Mouse (Mus musculus) thymus, adult 2 months (tissue): ENCODE measurements around the gene Glrx5. TPM values are rescaled to one million over a fixed set of nuclear protein-coding genes. Genes with fewer than 3 reads are reported as not detected.

Experiments used
- DNase-seq: peaks from one replicate; pipeline ENCODE4 v3.0.0; 2021
- H3K27ac ChIP-seq: fragments of 200-500 bp; 2 replicates; pipeline ENCODE4 v1.5.1; 2012; ENCODE audit warnings: low read length, control low read depth; ENCODE audit not compliant: control insufficient read depth, insufficient read depth
- H3K27me3 ChIP-seq: fragments of 200-500 bp; 2 replicates; pipeline ENCODE4 v1.6.1; 2012; ENCODE audit warnings: mild to moderate bottlenecking, low read length, moderate library complexity, mixed read lengths; ENCODE audit not compliant: control insufficient read depth, insufficient read depth
- H3K36me3 ChIP-seq: fragments of 200-500 bp; 2 replicates; pipeline ENCODE4 v1.6.1; 2012; ENCODE audit warnings: mild to moderate bottlenecking, low read length, moderate library complexity; ENCODE audit not compliant: control insufficient read depth, insufficient read depth
- H3K4me1 ChIP-seq: fragments of 200-500 bp; replicated peaks from 2 replicates; pipeline ENCODE4 v1.6.1; 2012; ENCODE audit warnings: low read length; ENCODE audit not compliant: control insufficient read depth, insufficient read depth
- H3K4me3 ChIP-seq: fragments of 200-500 bp; 2 replicates; pipeline ENCODE4 v1.5.1; 2012; ENCODE audit warnings: mild to moderate bottlenecking, low read length, control low read depth, moderate library complexity; ENCODE audit not compliant: control insufficient read depth, insufficient read depth
- CTCF ChIP-seq: fragments of 200-500 bp; IDR thresholded peaks from 2 replicates; pipeline ENCODE4 v1.5.1; 2012; ENCODE audit warnings: mild to moderate bottlenecking, control low read depth, low read length, moderate library complexity, borderline replicate concordance; ENCODE audit not compliant: control insufficient read depth, poor library complexity, insufficient read depth; ENCODE audit errors: extremely low read depth
- POLR2A ChIP-seq: fragments of 200-500 bp; IDR thresholded peaks from 2 replicates; pipeline ENCODE4 v1.6.1; 2012; ENCODE audit warnings: mild to moderate bottlenecking, low read length, control low read depth, moderate library complexity; ENCODE audit not compliant: control insufficient read depth, poor library complexity, insufficient read depth; ENCODE audit errors: extremely low read depth
- WGBS: fragments of 180-500 bp; shearing (Covaris S2); methylation state at CpG from one replicate; pipeline ENCODE4 v1.1.7; 2018; 5-methylcytosine and 5-hydroxymethylcytosine counted together
- polyA plus RNA-seq: library from polyadenylated mRNA; depleted of rRNA; stranded (reverse); fragments of >200 nt; gene quantifications from 2 replicates; pipeline ENCODE4 v1.2.3, GENCODE M21; 2012

Glrx5 gene
- polyA plus RNA-seq, 1 experiment: 66.6 TPM

DNA sequence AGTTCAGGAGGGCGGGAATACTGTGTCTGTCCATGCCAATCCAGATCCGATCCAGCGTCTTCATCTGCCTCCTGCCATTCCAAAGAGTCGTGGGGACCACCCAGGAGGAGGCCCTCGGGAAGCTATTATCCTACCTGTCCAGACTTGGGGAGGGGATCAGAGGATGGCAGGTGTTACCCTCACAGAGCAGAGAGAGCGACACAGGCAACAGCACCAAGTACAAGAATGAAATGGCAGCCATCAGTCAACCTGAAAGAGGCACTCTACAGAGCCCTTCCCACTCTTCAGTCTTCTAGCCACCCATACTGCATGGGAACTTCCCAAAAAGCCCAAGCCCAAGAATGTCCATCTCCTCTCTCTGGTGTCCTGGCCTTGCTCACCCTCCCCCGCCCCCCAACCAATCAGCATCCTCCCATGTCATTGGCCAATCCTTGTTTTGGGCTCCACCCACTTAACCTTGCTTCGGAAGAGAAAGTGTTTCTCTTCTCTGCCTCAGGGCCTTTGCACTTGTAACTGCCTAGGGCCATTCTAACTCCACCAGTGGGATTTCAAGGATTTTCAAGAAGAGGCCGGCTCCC lies 22.2 kb upstream of the Glrx5 start:
- peak overlapping the region; percentile 80 for H3K4me3 ChIP-seq
- no peak for DNase-seq
- H3K27ac ChIP-seq: peak overlapping the region; percentile 32; the same call in 1 of the 2 replicates
- H3K4me1 ChIP-seq: peaks cover 54% of the 10 kb centered on the region
- 27% methylated on average over 9 of the region's 9 CpGs for WGBS
- no peak for TF ChIP-seq CTCF
- no peak for TF ChIP-seq POLR2A
- H3K27me3 ChIP-seq: no peaks in the 10 kb centered on the region
- no peaks in the 10 kb centered on the region for H3K36me3 ChIP-seq

- 94% methylated on average over 1 of the region's 1 CpGs for WGBS
- Histone ChIP-seq H3K4me3 (no peak overlapping the region), H3K27me3 (no peaks in the 10 kb centered on the region), H3K36me3 (no peaks in the 10 kb centered on the region), H3K4me1 (peaks cover 43% of the 10 kb centered on the region), H3K27ac (no peak overlapping the region)
- no peak for DNase-seq
- TF ChIP-seq CTCF: no peak
- no peak for TF ChIP-seq POLR2A
These were observed 20.9 kb upstream of the Glrx5 start for GRCm38 (mm10) chr12:105011589-105011988.

GRCm38 (mm10) chr12:105012314-105012713 lies 20.2 kb upstream of the Glrx5 start:
- no peak overlapping the region for H3K4me3 ChIP-seq
- H3K4me1 ChIP-seq: peaks cover 37% of the 10 kb centered on the region
- H3K27ac ChIP-seq: no peak overlapping the region
- TF ChIP-seq POLR2A: no peak
- TF ChIP-seq CTCF: no peak
- WGBS: 66% methylated on average over 4 of the region's 4 CpGs
- no peaks in the 10 kb centered on the region for H3K27me3 ChIP-seq
- DNase-seq: no peak
- no peaks in the 10 kb centered on the region for H3K36me3 ChIP-seq

DNA sequence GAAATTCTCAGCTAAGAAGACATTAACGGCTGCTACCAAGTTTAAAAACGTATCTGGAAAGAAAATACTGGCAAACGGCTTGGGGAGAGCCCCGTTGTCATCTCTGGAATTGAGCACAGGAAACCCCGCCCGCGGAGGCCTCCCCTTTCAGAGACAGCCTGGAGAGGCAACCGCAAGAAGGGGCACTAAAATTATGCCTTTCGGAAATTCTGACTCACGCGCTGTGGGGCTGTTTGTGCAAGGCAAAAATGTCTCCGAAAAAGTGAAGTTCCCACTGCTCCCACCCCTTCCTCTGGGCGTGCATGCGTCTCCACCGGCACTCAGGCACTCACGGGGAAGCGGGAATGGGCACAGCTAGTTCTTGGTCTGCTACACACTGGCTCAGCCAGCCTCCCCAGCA lies 19.4 kb upstream of the Glrx5 start:
- Histone ChIP-seq H3K4me1 (peaks cover 30% of the 10 kb centered on the region), H3K27ac (peak overlapping the region; percentile 71), H3K4me3 (peak overlapping the region; percentile 27), H3K36me3 (no peaks in the 10 kb centered on the region), H3K27me3 (no peaks in the 10 kb centered on the region)
- under 1% methylated on average over 17 of the region's 17 CpGs for whole genome bisulfite sequencing
- TF ChIP-seq POLR2A: no peak
- TF ChIP-seq CTCF: no peak
- DNase-seq: peak; percentile 86

DNA sequence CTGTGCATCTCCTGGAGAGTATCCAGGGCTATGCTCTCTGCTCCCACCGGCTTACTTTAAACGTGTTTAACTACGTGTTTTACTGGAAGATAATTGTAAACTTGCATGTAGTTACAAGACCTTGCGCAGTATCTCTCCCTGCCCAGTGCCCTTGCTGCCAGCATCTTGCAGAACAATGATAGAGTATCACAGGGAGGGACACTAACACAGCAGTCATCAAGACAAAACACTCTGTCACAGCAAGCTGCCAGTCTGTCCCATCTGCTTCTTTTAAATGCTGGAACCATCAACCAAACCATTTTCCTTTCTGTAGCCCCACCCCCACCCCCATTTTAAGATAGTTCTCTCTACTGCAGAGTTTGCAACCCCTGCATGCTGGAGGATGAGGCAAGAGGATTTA lies 16.3 kb upstream of the Glrx5 start:
- TF ChIP-seq CTCF (no peak), POLR2A (no peak)
- WGBS: 93% methylated on average over 4 of the region's 4 CpGs
- Histone ChIP-seq H3K36me3 (no peaks in the 10 kb centered on the region), H3K4me1 (peaks cover 30% of the 10 kb centered on the region), H3K27ac (no peak overlapping the region), H3K27me3 (no peaks in the 10 kb centered on the region), H3K4me3 (no peak overlapping the region)
- no peak for DNase-seq

- Histone ChIP-seq H3K27ac (no peak overlapping the region), H3K27me3 (no peaks in the 10 kb centered on the region), H3K36me3 (no peaks in the 10 kb centered on the region), H3K4me3 (no peak overlapping the region), H3K4me1 (peaks cover 34% of the 10 kb centered on the region)
- no peak for DNase-seq
- TF ChIP-seq POLR2A: no peak
- TF ChIP-seq CTCF: no peak
- WGBS: 97% methylated on average over 10 of the region's 10 CpGs
These were observed 15.8 kb upstream of the Glrx5 start for GRCm38 (mm10) chr12:105016639-105017038.

- no peak for DNase-seq
- no peaks in the 10 kb centered on the region for H3K36me3 ChIP-seq
- H3K4me1 ChIP-seq: peaks cover 33% of the 10 kb centered on the region
- H3K4me3 ChIP-seq: no peak overlapping the region
- H3K27me3 ChIP-seq: no peaks in the 10 kb centered on the region
- peak overlapping the region; percentile 13; the same call in 1 of the 2 replicates for H3K27ac ChIP-seq
- 16% methylated on average over 19 of the region's 19 CpGs for WGBS
- TF ChIP-seq POLR2A (no peak), CTCF (no peak)
These were observed 12.9 kb upstream of the Glrx5 start for GRCm38 (mm10) chr12:105019359-105020219.
